Mouse (Mus musculus): Measurements from ENCODE around the gene Abcc5.
A peak's percentile ranks its signal among the peaks of the same experiment; 100 is the strongest.

The Abcc5 gene

DNA sequence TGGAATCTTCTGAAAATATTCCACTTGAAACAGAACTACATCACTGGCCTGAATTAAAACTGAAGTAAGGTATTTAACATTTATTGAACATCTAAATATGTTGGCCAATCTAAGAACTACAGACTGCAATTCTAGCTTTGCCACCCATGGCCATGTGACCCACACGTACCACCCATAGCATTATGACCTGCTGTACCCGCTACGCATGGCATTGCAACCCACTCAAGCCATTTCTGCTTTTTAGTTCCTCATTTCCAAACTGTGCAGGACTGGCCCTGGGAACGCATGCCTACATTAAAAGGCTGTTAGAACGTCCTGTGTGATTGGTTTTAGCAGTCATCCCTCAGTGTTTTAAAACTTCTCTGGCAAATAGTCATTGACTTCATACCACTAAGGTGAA lies 68.4 kb downstream of the Abcc5 start:
- no peak for DNase-seq

DNA sequence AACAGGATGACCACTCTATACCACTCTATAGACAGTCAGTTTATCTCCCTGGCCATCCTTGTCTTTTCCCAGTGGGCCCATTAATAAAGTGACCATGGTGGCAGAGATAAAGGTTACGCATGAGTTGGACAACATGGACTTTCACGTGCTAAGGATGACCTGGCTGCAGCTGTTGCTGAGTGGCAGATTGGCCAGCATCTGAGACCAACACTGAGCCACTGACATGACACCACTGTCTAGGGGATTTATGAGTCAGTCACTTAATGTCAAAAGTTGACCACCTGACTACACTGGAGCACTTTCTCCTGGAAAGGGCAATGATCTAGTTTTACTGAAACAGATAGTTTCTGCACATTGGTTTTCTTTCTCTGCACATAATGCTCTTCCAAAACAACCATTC lies 71.4 kb downstream of the Abcc5 start:
- no peak for DNase-seq

DNA sequence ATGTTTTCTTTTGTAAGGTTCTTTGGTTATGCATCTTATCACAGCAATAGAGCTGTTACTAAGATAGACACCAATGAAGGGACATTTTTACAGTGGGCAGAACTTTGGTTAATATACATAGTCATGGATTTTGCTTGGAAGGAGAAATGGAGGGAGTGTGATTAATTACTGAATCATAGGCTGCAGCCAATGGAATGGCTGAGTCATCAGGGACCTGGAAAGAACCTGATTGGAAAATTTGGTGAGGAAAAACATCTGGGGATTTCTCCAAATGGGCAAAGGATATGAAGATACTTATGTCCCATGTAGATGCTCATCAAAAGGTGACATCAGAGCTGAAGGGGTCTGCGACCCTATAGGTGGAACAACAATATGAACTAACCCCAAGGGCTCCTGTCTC lies 72.2 kb downstream of the Abcc5 start:
- DNase-seq: no peak

DNA sequence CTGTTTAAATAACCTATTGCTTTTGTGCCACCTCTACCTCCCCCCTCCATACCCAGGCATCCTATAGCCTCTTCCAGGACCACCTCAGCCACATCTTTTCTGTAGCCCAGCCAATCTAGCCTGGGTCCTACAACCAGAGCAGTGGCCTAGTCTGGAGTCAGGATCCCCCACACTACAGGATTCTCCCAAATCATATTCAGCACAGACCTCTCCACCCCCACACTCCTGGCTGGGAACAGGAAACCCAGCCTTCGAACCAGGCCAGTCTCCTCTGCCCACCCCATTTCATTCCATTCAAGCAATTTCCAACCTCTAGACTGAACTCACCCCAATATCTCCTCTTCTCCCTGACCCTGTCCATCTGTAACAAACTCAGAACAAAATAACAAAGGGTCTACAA lies 80.7 kb downstream of the Abcc5 start:
- DNase-seq: no peak

DNA sequence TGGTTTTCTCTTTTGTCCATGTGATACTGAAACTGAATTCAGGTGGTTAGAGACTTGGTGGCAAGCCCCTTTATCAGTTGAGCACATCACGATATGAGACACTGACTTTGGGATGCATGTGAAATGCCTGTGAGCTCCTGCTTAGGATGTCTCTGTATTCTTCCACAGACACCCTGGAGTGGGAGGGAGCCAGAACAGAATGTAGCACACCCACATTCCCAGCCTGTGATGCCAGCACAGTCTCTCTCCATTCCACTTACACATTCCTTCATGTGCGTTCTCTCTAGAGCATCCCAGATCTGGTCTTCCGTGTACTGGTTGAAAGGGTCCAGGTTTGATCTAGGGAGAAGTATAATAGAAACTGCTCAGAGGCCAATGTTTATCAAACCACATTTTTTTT lies 87.6 kb downstream of the Abcc5 start:
- DNase-seq: no peak

DNA sequence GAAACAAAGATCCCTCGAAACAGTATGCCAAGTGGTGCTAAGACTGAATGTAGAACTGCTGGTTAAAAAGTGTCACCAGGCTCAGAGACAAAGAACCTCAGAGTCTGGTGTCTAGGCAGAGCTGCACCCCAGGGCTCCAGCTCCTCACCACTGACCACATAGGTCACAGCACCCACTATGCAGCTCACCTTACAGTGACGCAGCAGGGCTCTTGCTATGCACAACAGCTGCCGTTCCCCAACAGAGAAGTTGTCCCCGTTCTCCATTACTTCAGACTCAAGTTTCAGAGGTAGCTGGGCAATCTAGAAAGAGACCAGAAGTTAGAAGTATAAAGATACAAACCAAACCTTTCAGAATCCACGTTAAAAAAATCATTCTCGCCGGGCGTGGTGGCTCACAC lies 91.3 kb downstream of the Abcc5 start:
- no peak for DNase-seq

DNA sequence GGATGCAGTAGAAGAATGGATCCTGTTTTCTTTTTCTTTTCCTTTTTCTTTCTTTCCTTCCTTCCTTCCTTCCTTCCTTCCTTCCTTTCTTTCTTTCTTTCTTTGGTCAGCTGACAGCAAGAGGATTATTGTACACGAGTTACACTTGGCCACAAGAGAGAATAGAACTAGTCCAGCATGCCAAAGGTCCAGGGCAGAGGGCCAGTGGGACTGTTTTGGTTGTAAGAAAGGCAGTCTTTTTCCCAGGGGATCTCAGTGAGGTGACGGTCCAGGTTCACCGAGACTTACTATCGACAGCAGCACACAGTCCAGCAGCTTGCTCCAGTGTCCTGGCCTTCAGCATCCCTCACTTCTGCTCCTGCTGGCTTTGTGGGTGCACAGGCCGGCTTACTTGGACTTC lies 97.9 kb downstream of the Abcc5 start:
- DNase-seq: no peak

DNA sequence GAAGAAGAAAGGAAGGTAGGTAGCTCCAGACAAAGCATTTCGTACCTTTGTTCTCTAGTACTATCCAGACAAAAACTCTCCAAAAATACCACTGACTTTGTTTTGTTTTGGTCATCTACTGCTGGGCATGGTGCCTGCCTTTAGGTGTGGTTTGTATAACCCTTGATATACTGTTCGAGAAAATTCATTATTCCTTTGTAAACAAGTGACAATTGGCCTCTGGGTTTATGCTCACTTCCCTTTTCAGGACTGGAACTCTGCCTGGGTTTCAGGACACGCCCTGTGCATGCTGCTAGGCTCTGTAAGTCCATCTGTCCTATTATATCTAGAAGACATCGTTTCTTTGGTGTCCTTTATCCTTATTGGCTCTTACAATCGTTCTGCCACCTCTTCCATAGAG lies 100.9 kb downstream of the Abcc5 start, which contains the start of gene Cyp2ab1:
Gene Cyp2ab1, minus strand, starts transcription at position 119 of the 400 bp plus-strand sequence.
- no peak for DNase-seq

DNA sequence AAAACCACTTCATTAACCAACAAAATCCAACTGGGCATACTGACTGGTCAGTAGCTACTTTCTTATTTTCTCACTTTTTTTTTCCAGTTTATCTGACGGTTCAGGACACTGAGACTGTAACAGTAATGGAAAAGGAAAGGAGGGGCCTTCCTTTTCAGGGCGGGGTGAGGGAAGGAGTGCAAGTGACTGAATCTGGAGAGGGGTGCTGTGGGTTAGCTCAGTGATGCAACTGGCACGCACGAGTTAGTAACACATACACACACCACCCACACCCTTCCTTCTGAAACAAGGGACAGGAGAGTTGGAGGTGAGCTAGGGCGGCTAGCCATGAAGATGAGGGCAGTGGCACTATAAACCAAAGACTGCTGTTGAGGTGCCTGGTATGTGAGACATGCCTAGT lies 102.3 kb downstream of the Abcc5 start:
- no peak for DNase-seq

DNA sequence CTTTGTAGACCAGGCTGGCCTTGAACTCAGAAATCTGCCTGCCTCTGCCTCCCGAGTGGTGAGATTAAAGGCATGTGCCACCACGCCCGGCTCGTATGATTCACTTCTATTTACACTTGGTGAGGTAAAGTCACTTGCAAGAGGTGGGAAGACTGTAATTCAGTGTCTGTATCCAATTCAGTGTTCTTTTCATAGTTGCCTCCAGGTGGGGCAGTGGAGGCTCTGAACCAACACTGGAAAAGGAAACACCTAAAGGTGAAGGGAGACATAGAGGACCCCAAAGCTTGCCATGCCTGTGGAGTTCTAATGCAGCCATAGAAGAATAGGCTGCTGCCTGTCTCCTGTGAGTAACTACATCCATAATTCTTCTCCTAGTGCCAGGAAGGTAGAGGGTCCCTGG lies 103.9 kb downstream of the Abcc5 start:
- DNase-seq: no peak

DNA sequence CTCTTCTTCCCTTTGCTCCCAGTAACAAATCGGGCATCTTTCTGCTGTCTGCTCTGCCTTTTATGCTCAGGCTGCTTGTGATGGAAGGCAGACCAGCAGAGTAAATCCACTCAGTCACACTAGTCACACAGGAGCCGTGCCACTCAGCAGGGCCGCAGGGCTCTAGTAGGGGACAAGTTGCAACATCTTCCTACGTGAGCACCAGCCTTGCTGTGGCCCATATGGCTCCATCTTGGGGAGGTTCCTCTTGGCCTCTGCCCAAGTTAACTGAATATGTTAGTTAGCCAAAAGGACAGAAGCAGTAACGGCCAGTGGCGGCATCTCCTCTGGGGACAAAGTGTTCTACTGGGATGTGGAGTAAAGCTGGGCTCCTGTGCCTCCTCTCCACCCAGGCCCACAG lies 109.4 kb downstream of the Abcc5 start:
- no peak for DNase-seq

DNA sequence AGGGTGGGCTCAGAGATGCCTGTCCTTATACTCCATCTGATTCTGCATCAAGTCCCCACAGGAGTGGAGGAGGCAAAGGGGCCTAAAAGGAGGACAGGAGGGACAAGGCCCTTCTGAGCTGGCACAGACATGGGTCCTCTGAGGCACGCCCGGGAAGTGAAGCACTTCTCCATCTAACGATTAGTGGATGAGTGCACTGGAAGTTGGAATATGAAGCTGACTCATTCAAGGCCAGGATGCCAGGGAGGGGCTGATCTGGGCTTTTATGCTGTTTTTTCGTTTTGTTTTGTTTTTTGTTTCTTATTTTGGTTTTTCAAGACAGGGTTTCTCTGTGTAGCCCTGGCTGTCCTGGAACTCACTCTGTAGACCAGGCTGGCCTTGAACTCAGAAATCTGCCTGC lies 110.9 kb downstream of the Abcc5 start:
- no peak for DNase-seq

DNA sequence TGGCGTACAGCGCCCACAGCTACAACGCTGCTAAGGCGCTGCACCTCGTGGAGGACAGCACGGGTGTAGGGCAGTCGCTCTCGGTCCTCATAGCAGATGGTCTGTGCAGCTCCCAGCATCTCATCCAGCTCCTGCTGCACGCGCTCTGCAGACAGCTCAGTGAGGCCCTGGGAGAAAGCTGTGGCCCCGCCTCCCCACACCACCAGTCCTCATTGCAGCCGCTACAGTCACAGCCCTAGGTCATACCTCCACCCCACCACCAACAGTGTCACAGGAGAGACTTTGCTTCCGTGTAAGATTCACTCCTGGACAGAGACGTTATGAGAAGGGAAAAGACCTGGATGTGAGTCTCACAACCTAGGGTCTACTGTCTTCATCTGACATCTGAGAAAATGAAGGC lies 113.9 kb downstream of the Abcc5 start:
- no peak for DNase-seq

DNA sequence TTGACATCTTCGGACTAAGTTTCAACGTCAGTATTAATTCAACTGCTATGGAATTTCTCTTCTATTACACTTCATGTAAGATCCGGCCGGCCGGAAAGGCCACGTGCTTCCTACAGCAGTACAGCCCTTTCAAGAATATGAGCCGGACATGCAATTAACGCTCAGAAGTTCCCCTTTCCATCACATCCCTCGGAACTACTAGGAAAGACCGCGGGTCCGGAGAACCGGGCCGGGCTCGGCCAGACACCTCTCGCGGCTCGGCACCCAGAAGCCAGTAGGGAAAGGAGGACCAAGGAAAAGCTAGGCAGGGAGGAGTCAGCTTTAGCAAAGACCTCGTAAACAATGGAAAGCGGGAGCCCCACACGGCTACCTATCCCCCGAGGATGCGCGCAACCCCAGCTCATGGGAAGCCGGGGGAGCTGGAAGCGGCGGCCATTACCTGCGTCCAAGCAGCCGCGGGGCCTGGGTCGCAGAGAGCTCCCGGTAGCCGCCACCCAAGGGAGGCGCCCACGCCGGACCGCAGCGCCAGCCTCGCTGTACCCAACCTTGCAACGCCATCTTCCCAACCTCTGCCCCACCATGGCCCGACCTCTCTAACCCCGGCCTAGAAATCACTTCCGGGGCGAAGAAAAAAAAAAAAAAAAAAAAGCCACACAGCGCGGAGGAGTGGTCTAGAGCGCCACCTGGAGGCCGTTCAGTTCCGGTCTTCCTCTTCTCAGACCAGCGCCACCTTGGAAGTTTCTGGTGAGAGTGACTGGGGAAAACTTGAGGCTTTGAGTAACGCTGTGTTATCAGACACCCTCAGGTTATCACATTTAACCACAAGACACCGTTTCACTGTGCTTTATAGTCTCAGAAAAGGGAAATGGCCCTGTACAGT lies 124.2 kb downstream of the Abcc5 start, which contains the start of gene Parl:
Gene Parl, minus strand, starts transcription at position 618 of the 880 bp plus-strand sequence.
- DNase-seq: peak; percentile 92

DNA sequence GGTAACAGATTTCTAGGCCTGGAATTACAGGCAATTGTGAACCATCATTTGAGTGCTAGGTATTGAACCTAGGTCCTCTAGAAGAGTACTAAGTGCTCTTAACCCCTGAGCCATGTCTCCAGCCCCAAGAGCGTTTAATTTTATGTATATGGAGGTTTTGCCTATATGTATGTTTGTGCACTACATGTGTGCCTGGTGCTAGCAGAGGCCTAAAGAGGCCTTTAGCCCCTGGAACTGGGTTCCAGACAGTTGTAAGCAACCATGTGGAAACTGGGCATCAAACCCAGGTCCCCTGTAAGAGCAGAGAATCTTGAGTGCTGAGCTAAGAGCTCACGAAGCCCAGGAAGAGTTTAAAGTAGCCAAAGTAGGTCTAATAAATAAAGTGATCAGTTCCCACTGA lies 126.1 kb downstream of the Abcc5 start:
- DNase-seq: no peak

All from embryo, embryonic 11 days (tissue).